Mouse (Mus musculus) left cerebral cortex, postnatal 36 days (tissue): Measurements from ENCODE around the gene Parva. TPM values are rescaled to one million over a fixed set of nuclear protein-coding genes. Genes with fewer than 3 reads are reported as not detected.

Source experiments
- DNase-seq, 2 experiments: peaks; one replicate each; pipeline ENCODE4 v3.0.0; 2021 to 2022; ENCODE audit warnings: low spot score in 2 of 2, mixed read lengths in 1 of 2
- intact Hi-C: fragments of 180-260 bp; cut with DNase I; formaldehyde crosslinking; loops from one replicate; pipeline ENCODE4 v1.15.1; 2025
- total RNA-seq, 2 experiments: library from RNA; stranded (reverse); gene quantifications; 2 replicates each; pipeline ENCODE4 v1.2.3; 2021

Parva gene
- total RNA-seq, 2 experiments from 2014 or later: 49.1 to 60.9 TPM

DNA sequence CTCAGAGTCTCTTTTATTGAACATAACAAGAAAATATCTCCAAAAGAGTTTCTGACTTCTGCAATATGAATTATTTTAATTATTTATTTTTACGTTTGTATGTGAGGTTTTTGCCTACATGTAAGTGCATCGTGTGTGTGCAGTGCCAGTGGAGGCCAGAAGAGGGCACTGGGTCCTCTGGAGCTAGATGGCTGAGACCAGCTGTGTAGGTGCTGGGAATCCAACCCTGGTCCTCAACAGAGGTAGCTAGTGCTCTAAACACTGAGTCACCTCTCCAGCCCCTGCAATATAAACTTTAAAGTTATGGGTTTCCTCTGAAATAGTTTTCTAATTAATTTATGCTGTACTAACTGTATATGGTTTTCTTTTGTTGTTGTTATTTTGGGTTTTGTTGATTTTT, 208.6 kb downstream of the Parva start:
- DNase-seq: no peak
- intact Hi-C loops: no loop called here

Other genes with a start within 250 kb of the Parva start
- 100 to 1,000 TPM; 605 to 619 TPM for gene Mical2, start 201.6 kb upstream of the Parva start, total RNA-seq